Mouse (Mus musculus): ENCODE results near the gene Pigv.

DNA sequence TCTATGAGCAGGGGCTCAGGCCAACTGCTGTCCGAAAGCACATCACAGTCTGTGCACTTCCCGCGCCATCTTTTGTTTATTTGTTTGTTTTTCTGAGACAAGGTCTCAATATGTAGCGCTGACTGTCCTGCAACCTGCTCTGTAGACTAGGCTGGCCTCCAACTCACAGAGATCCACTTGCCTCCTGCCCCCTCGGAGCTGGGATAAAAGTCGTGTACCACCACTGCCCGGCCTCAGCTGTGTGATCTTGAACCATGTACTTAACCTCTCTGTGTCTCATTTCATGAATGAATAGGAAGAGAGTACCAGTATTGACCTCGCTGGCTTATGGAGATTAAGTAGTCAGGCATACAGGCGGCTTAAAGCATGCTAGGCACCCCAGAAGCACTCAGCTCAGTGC, 45.8 kb downstream of the Pigv start:
- TF ChIP-seq CTCF (IDR thresholded peaks at IDR 0.05; ENCODE audit: insufficient read depth, low read depth, low read length) (no peak), POLR2A (IDR thresholded peaks at IDR 0.05; ENCODE audit: insufficient read depth, low read depth, low read length) (no peak)
